Mouse (Mus musculus): Measurements from ENCODE around the gene Hsd11b2. TPM values are rescaled to one million over a fixed set of nuclear protein-coding genes. Genes with fewer than 3 reads are reported as not detected.

Gene Hsd11b2
- polyA plus RNA-seq, 1 experiment from 2014 or later = 12.6 TPM

DNA sequence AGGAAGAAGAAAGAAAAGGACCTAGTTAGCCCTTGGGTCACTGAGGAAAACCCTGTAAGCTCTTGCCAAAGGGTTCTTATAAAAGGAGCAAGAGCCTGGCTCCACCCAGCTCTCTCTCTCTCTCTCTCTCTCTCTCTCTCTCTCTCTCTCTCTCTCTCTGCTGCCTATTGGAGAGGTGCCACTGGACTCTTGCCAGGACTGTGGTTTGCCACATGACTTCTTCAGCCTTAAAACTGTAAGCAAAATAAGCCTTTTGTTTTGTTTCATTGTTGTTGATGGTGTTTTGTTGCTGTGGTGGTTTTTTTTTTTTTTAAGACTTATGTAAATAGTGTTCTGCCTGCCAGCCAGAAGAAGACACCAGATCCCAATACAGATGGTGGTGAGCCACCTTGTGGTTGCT, 54.9 kb downstream of the Hsd11b2 start:
- ATAC-seq (replicated peaks; ENCODE audit: insufficient number of reproducible peaks, low FRiP score, low TSS enrichment, low read depth) (no peak), DNase-seq (ENCODE audit: low spot score) (no peak)
- no peaks in the 10 kb centered on the region for H3K36me3 ChIP-seq (replicated peaks; ENCODE audit: control insufficient read depth, insufficient read depth, low read depth, low read length)
- H3K4me2 ChIP-seq (ENCODE audit: low read depth, low read length) = no peak overlapping the region
- no peaks in the 10 kb centered on the region for H3K9me3 ChIP-seq (replicated peaks; ENCODE audit: control insufficient read depth, low read length)
- no peaks in the 10 kb centered on the region for H3K4me1 ChIP-seq (ENCODE audit: control insufficient read depth, insufficient read depth, low read length)
- no peak overlapping the region for H3K27ac ChIP-seq (replicated peaks; ENCODE audit: low read depth, low read length)
- H3K4me3 ChIP-seq (ENCODE audit: low read depth, low read length) = no peak overlapping the region
- no peaks in the 10 kb centered on the region for H3K27me3 ChIP-seq (ENCODE audit: control insufficient read depth, insufficient read depth, low read length)
- H3K9ac ChIP-seq (replicated peaks; ENCODE audit: low read length) = no peak overlapping the region

Other genes with a start within 250 kb of the Hsd11b2 start
- gene Hsf4, start 249.0 kb upstream of the Hsd11b2 start, polyA plus RNA-seq (2014; fragmentation: Nextera tagmentation; extraction: Ambion mirVana) = 0.13 TPM in 1 of 2 replicates, not detected in the other
- 0.84 and 1.2 TPM in 2 replicates for gene Nol3, start 242.6 kb upstream of the Hsd11b2 start, polyA plus RNA-seq (2014; fragmentation: Nextera tagmentation; extraction: Ambion mirVana)
- 23.6 and 25.2 TPM in 2 replicates for gene 4931428F04Rik, start 228.9 kb upstream of the Hsd11b2 start, polyA plus RNA-seq (2014; fragmentation: Nextera tagmentation; extraction: Ambion mirVana)
- gene Exoc3l, start 222.7 kb upstream of the Hsd11b2 start, polyA plus RNA-seq (2014; fragmentation: Nextera tagmentation; extraction: Ambion mirVana) = 7.2 and 8.2 TPM in 2 replicates
- gene E2f4, start 221.1 kb upstream of the Hsd11b2 start, polyA plus RNA-seq (2014; fragmentation: Nextera tagmentation; extraction: Ambion mirVana) = 103 and 110 TPM in 2 replicates
- gene Elmo3, start 213.2 kb upstream of the Hsd11b2 start, polyA plus RNA-seq (2014; fragmentation: Nextera tagmentation; extraction: Ambion mirVana) = 2.8 and 3.3 TPM in 2 replicates
- 0.83 and 0.98 TPM in 2 replicates for gene Lrrc29, start 192.5 kb upstream of the Hsd11b2 start, polyA plus RNA-seq (2014; fragmentation: Nextera tagmentation; extraction: Ambion mirVana)
- 91.7 and 99.6 TPM in 2 replicates for gene Tmem208, start 192.4 kb upstream of the Hsd11b2 start, polyA plus RNA-seq (2014; fragmentation: Nextera tagmentation; extraction: Ambion mirVana)
- 1.8 and 2.6 TPM in 2 replicates for gene Fhod1, start 170.8 kb upstream of the Hsd11b2 start, polyA plus RNA-seq (2014; fragmentation: Nextera tagmentation; extraction: Ambion mirVana)
- gene Slc9a5, start 169.9 kb upstream of the Hsd11b2 start, polyA plus RNA-seq (2014; fragmentation: Nextera tagmentation; extraction: Ambion mirVana) = 3.8 and 4.0 TPM in 2 replicates
- gene Plekhg4, start 145.5 kb upstream of the Hsd11b2 start, polyA plus RNA-seq (2014; fragmentation: Nextera tagmentation; extraction: Ambion mirVana) = 0.28 and 0.29 TPM in 2 replicates
- gene Kctd19, start 105.3 kb upstream of the Hsd11b2 start, polyA plus RNA-seq (2014; fragmentation: Nextera tagmentation; extraction: Ambion mirVana) = not detected in 2 replicates
- 0.39 and 0.49 TPM in 2 replicates for gene Lrrc36, start 105.2 kb upstream of the Hsd11b2 start, polyA plus RNA-seq (2014; fragmentation: Nextera tagmentation; extraction: Ambion mirVana)
- gene Tppp3, start 47.2 kb upstream of the Hsd11b2 start, polyA plus RNA-seq (2014; fragmentation: Nextera tagmentation; extraction: Ambion mirVana) = 49.5 and 59.1 TPM in 2 replicates
- gene Zdhhc1, start 21.9 kb upstream of the Hsd11b2 start, polyA plus RNA-seq (2014; fragmentation: Nextera tagmentation; extraction: Ambion mirVana) = 15.0 and 17.9 TPM in 2 replicates
- gene Atp6v0d1, start 47.3 kb downstream of the Hsd11b2 start, polyA plus RNA-seq (2014; fragmentation: Nextera tagmentation; extraction: Ambion mirVana) = 89.8 and 95.5 TPM in 2 replicates
- 7.3 and 8.7 TPM in 2 replicates for gene Ripor1, start 86.5 kb downstream of the Hsd11b2 start, polyA plus RNA-seq (2014; fragmentation: Nextera tagmentation; extraction: Ambion mirVana)
- gene Ctcf, start 117.8 kb downstream of the Hsd11b2 start, polyA plus RNA-seq (2014; fragmentation: Nextera tagmentation; extraction: Ambion mirVana) = 116 and 118 TPM in 2 replicates
- 1.0 and 1.7 TPM in 2 replicates for gene Agrp, start 118.6 kb downstream of the Hsd11b2 start, polyA plus RNA-seq (2014; fragmentation: Nextera tagmentation; extraction: Ambion mirVana)
- 0.88 and 1.8 TPM in 2 replicates for gene Carmil2, start 167.5 kb downstream of the Hsd11b2 start, polyA plus RNA-seq (2014; fragmentation: Nextera tagmentation; extraction: Ambion mirVana)
- gene Acd, start 182.3 kb downstream of the Hsd11b2 start, polyA plus RNA-seq (2014; fragmentation: Nextera tagmentation; extraction: Ambion mirVana) = 53.8 and 56.5 TPM in 2 replicates
- gene Pard6a, start 182.4 kb downstream of the Hsd11b2 start, polyA plus RNA-seq (2014; fragmentation: Nextera tagmentation; extraction: Ambion mirVana) = 13.2 and 16.3 TPM in 2 replicates
- gene 4933405L10Rik, start 188.9 kb downstream of the Hsd11b2 start, polyA plus RNA-seq (2014; fragmentation: Nextera tagmentation; extraction: Ambion mirVana) = 0.50 TPM in 1 of 2 replicates, not detected in the other
- 31.2 and 36.7 TPM in 2 replicates for gene Enkd1, start 189.5 kb downstream of the Hsd11b2 start, polyA plus RNA-seq (2014; fragmentation: Nextera tagmentation; extraction: Ambion mirVana)
- 24.5 and 26.6 TPM in 2 replicates for gene Gfod2, start 239.9 kb downstream of the Hsd11b2 start, polyA plus RNA-seq (2014; fragmentation: Nextera tagmentation; extraction: Ambion mirVana)

Measured in embryonic facial prominence, embryonic 11.5 days (tissue).